Mouse (Mus musculus) ES-E14 (cell line): ENCODE results near the gene Zbtb18.

Experiments used
- CHD2 ChIP-seq: IDR thresholded peaks from 2 replicates; pipeline ENCODE4 v1.6.1; 2014; ENCODE audit warnings: mild to moderate bottlenecking, low read depth, low read length, inconsistent platforms
- HCFC1 ChIP-seq: IDR thresholded peaks from 2 replicates; pipeline ENCODE4 v1.6.1; 2012; ENCODE audit warnings: low read length, inconsistent platforms, borderline replicate concordance; ENCODE audit not compliant: insufficient read depth
- MAFK ChIP-seq: IDR thresholded peaks from 2 replicates; pipeline ENCODE4 v1.6.1; 2014; ENCODE audit warnings: mild to moderate bottlenecking, low read depth, low read length, inconsistent platforms; ENCODE audit not compliant: insufficient read depth
- ZC3H11A ChIP-seq: IDR thresholded peaks from 2 replicates; pipeline ENCODE4 v1.6.1; 2012; ENCODE audit warnings: low read depth, mild to moderate bottlenecking, inconsistent platforms, low read length, borderline replicate concordance

DNA sequence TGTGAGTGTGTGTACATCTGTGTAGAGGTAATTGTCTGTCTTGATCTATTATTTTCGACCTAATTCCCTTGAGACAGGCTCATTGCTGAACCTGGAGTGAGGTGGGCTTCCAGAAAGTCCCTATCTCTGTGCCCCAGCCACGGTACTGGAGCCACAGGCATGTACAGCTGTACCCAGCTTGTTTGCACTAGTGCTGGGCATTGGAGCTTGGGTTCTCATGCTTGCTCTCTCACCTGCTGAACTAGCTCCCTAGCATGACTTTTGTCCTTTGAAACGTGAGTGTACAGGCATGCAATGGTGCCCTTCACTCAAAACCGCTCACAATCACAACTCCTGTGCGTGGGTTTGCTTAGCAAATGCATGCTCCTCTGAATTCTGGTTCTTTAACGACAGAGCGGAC is 42.1 kb downstream of the Zbtb18 start:
- no peak for TF ChIP-seq CHD2
- no peak for TF ChIP-seq ZC3H11A
- no peak for TF ChIP-seq HCFC1
- TF ChIP-seq MAFK: no peak
